Comparison of ENCODE assay signal across 8 mouse cellular contexts in genomic region chr10:76031511-76032401, GRCm38 (mm10). TPM values are rescaled to one million over a fixed set of nuclear protein-coding genes. Genes with fewer than 3 reads are reported as not detected.
A peak's percentile ranks its signal among the peaks of the same experiment; 100 is the strongest.
DNase-seq lines count a peak whose midpoint lies in the region; ATAC-seq and TF ChIP-seq lines count a peak whose summit lies in the region.

No protein-coding gene starts in this region.

- 0 out of 2 replicates have a peak, but pooled peaks cover 4% of the 10 kb centered on the region for H3K36me3 ChIP-seq in heart, embryonic 11.5 days (ENCODE audit: control insufficient read depth, insufficient read depth, low read length)
- peaks cover 17% of the 10 kb centered on the region for H3K36me3 ChIP-seq in G1E (replicated peaks)
- H3K36me3 ChIP-seq in intestine, embryonic 16.5 days (ENCODE audit: control insufficient read depth, insufficient read depth, low read length): no peaks in the 10 kb centered on the region
- no peaks in the 10 kb centered on the region; the same call in 1 of the 2 replicates for H3K36me3 ChIP-seq in midbrain, embryonic 11.5 days (ENCODE audit: control insufficient read depth, insufficient read depth, low read length)

- WGBS in heart, embryonic 11.5 days (ENCODE audit: insufficient replicate concordance): 45% methylated on average over 14 of the region's 14 CpGs
- 50% methylated on average over 14 of the region's 14 CpGs for whole genome bisulfite sequencing in intestine, embryonic 16.5 days
- 57% methylated on average over 14 of the region's 14 CpGs for WGBS in midbrain, embryonic 11.5 days

- 0 out of 2 replicates have a peak, but pooled peaks cover 4% of the 10 kb centered on the region for H3K4me1 ChIP-seq in heart, embryonic 11.5 days (ENCODE audit: control insufficient read depth, insufficient read depth, low read length)
- peaks cover 31% of the 10 kb centered on the region for H3K4me1 ChIP-seq in G1E (ENCODE audit: insufficient read depth, low read depth, low read length)
- peaks cover 6% of the 10 kb centered on the region for H3K4me1 ChIP-seq in intestine, embryonic 16.5 days (ENCODE audit: control insufficient read depth, insufficient read depth, low read length)
- peaks cover 6% of the 10 kb centered on the region for H3K4me1 ChIP-seq in midbrain, embryonic 11.5 days (ENCODE audit: control insufficient read depth, insufficient read depth, low read length)

- H3K4me2 ChIP-seq in heart, embryonic 11.5 days: peak overlapping the region; percentile 87
- H3K4me2 ChIP-seq in intestine, embryonic 16.5 days (ENCODE audit: low read depth, low read length): peak overlapping the region; percentile 67
- peak overlapping the region; percentile 73 for H3K4me2 ChIP-seq in midbrain, embryonic 11.5 days

- H3K4me3 ChIP-seq in heart, embryonic 11.5 days (ENCODE audit: low read depth, low read length): peak overlapping the region; percentile 93
- peak overlapping the region; percentile 81 for H3K4me3 ChIP-seq in G1E (ENCODE audit: low read depth, low read length)
- H3K4me3 ChIP-seq in intestine, embryonic 16.5 days (ENCODE audit: low read length): peak overlapping the region; percentile 92
- peak overlapping the region; percentile 60 for H3K4me3 ChIP-seq in midbrain, embryonic 11.5 days (ENCODE audit: low read depth, low read length)

- DNase-seq in heart, adult 9 months (ENCODE audit: low spot score in 2 of 2): no peak
- DNase-seq in G1E (ENCODE audit: low spot score): no peak
- peak; percentile 90 for DNase-seq in midbrain, embryonic 11.5 days (ENCODE audit: low spot score, missing footprints)
- no peak for DNase-seq in spleen, postnatal 4 days (ENCODE audit: low spot score in 2 of 2)
- no peak for DNase-seq in urinary bladder, postnatal 4 days (ENCODE audit: low spot score in 2 of 2)

- peak overlapping the region; percentile 75 for H3K27ac ChIP-seq in heart, embryonic 11.5 days (ENCODE audit: low read depth, low read length)
- H3K27ac ChIP-seq in intestine, embryonic 16.5 days (ENCODE audit: low read length): peak overlapping the region; percentile 72
- H3K27ac ChIP-seq in midbrain, embryonic 11.5 days (ENCODE audit: low read depth, low read length): no peak overlapping the region; the same call in 1 of the 2 replicates

- peak; percentile 73 for ATAC-seq in heart, embryonic 11.5 days (replicated peaks; ENCODE audit: insufficient number of reproducible peaks, low FRiP score, low TSS enrichment)
- ATAC-seq in G1E (ENCODE audit: extremely low read depth, insufficient number of reproducible peaks, low FRiP score, poor library complexity, severe bottlenecking): 0 out of 2 replicates have a peak, but pooled peaks have one; percentile 9
- peak; percentile 11; the same call in 1 of the 2 replicates for ATAC-seq in erythroblast, adult 5-6 weeks (replicated peaks; ENCODE audit: low FRiP score, poor library complexity, severe bottlenecking)
- peak; percentile 83 for ATAC-seq in intestine, embryonic 16.5 days
- ATAC-seq in midbrain, embryonic 11.5 days (ENCODE audit: low FRiP score): no peak; the same call in 1 of the 2 replicates

- no peaks in the 10 kb centered on the region for H3K27me3 ChIP-seq in heart, embryonic 11.5 days (ENCODE audit: control insufficient read depth, insufficient read depth, low read length)
- H3K27me3 ChIP-seq in G1E (ENCODE audit: insufficient read depth, low read length): no peaks in the 10 kb centered on the region
- no peaks in the 10 kb centered on the region for H3K27me3 ChIP-seq in intestine, embryonic 16.5 days (replicated peaks; ENCODE audit: control insufficient read depth, insufficient read depth, low read length)
- H3K27me3 ChIP-seq in midbrain, embryonic 11.5 days (ENCODE audit: control insufficient read depth, insufficient read depth, low read length): no peaks in the 10 kb centered on the region

- no peak for TF ChIP-seq CTCF in G1E (IDR thresholded peaks at IDR 0.05; ENCODE audit: low read depth, low read length)

- H3K9ac ChIP-seq in heart, embryonic 11.5 days (ENCODE audit: low read depth, low read length): peak overlapping the region; percentile 98
- peak overlapping the region; percentile 96 for H3K9ac ChIP-seq in intestine, embryonic 16.5 days (ENCODE audit: low read depth, low read length)
- H3K9ac ChIP-seq in midbrain, embryonic 11.5 days (ENCODE audit: low read length): peak overlapping the region; percentile 97

- H3K9me3 ChIP-seq in heart, embryonic 11.5 days (replicated peaks; ENCODE audit: control insufficient read depth, low read length): no peaks in the 10 kb centered on the region
- no peaks in the 10 kb centered on the region for H3K9me3 ChIP-seq in G1E (replicated peaks)
- no peaks in the 10 kb centered on the region for H3K9me3 ChIP-seq in intestine, embryonic 16.5 days (ENCODE audit: control insufficient read depth, low read length)
- H3K9me3 ChIP-seq in midbrain, embryonic 11.5 days (ENCODE audit: control insufficient read depth, low read length): no peaks in the 10 kb centered on the region

RNA-seq across cellular contexts. Expression of gene Zfp280b, which starts 0.7 kb away (rescaled TPM):
- polyA plus RNA-seq in heart, embryonic 11.5 days (2014; fragmentation: Nextera tagmentation; extraction: Ambion mirVana): 22.0 and 23.6 TPM in 2 replicates
- 27.2 and 27.8 TPM in 2 replicates for total RNA-seq in G1E (2014; fragmentation: Nextera tagmentation)
- total RNA-seq in G1E (2017): 9.9 and 11.3 TPM in 2 replicates
- polyA plus RNA-seq in G1E (2012): 5.3 and 7.9 TPM in 2 replicates
- 0.63 and 2.7 TPM in 2 replicates for total RNA-seq in erythroblast, adult 5-6 weeks (2015; ENCODE audit: low replicate concordance)
- 1.8 and 2.2 TPM in 2 replicates for total RNA-seq in erythroblast, adult 5-6 weeks (2017; ENCODE audit: low replicate concordance)
- polyA plus RNA-seq in intestine, embryonic 16.5 days (2015; fragmentation: Nextera tagmentation; extraction: Ambion mirVana): 16.4 and 16.6 TPM in 2 replicates
- polyA plus RNA-seq in midbrain, embryonic 11.5 days (2014; fragmentation: Nextera tagmentation; extraction: Ambion mirVana): 33.2 and 34.3 TPM in 2 replicates
